Mouse (Mus musculus): Measurements from ENCODE around the gene Nans.

The Nans gene

GRCm38 (mm10) chr4:46532926-46533325 lies 43.9 kb downstream of the Nans start:
- no peak for DNase-seq

GRCm38 (mm10) chr4:46533934-46534720 lies 45.1 kb downstream of the Nans start:
- DNase-seq, result no peak

GRCm38 (mm10) chr4:46535094-46535830 lies 46.2 kb downstream of the Nans start:
- no peak for DNase-seq

- DNase-seq, result peak; percentile 20 to 58
Measured at GRCm38 (mm10) chr4:46535840-46536361, 46.9 kb downstream of the Nans start, which contains the start of gene Trim14. Trim14 (minus strand) TSS chr4:46536141.

GRCm38 (mm10) chr4:46539167-46539566 lies 50.1 kb downstream of the Nans start:
- no peak for DNase-seq

GRCm38 (mm10) chr4:46541707-46542106 lies 52.7 kb downstream of the Nans start:
- DNase-seq, result no peak

GRCm38 (mm10) chr4:46543366-46544050 lies 54.5 kb downstream of the Nans start:
- no peak for DNase-seq

- DNase-seq, result no peak
Measured at GRCm38 (mm10) chr4:46544313-46544712, 55.3 kb downstream of the Nans start.

- peak; percentile 42 to 57 for DNase-seq
Measured at GRCm38 (mm10) chr4:46545498-46545897, 56.5 kb downstream of the Nans start.

GRCm38 (mm10) chr4:46546709-46547108 lies 57.7 kb downstream of the Nans start:
- DNase-seq, result no peak

GRCm38 (mm10) chr4:46549979-46550378 lies 60.9 kb downstream of the Nans start:
- no peak for DNase-seq

- DNase-seq, result no peak
Measured at GRCm38 (mm10) chr4:46550406-46550805, 61.4 kb downstream of the Nans start.

All from kidney, postnatal 25 days (tissue).